Mouse (Mus musculus): ENCODE data around the gene Cyp4a31. TPM values are rescaled to one million over a fixed set of nuclear protein-coding genes. Genes with fewer than 3 reads are reported as not detected.

Cyp4a31 gene
- total and polyA plus RNA-seq, 3 experiments, result not detected

DNA sequence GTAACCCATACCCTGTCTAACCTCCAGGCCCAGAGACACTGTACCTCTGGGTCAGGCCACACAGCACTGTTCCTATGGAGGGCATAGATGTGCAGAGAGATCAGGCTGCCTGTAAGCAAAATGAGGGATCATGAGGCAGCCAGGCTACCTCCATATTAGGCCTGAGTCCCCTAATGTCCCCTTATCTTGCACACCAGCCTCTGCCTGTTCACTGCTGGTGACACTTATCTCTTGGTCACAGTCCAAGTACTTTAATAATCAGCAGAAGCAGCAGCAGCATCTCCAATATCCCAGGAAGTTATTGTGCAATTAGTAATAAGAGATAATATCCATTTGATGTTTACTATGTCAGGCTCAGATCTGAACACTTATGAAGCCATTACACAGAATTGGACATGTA is 19.6 kb downstream of the Cyp4a31 start:
- dilution Hi-C loops (cut with MboI; ENCODE audit: extremely low pct_ligation_motif_present, extremely low pct_unique_long_range_greater_than_20kb, low sequenced_read_pairs) (no loop called here), in situ Hi-C loops (cut with MboI; ENCODE audit: low pct_ligation_motif_present, low pct_unique_long_range_greater_than_20kb, low sequenced_read_pairs) (no loop called here)
- Histone ChIP-seq H3K4me1 (ENCODE audit: control insufficient read depth in 1 of 2, insufficient read depth in 2 of 2) (no peaks in the 10 kb centered on the region), H3K27ac (ENCODE audit: insufficient read depth, low read depth) (no peak overlapping the region), H3K4me2 (ENCODE audit: insufficient read depth, low read depth, poor library complexity, severe bottlenecking) (no peak overlapping the region), H3K9me3 (replicated peaks; ENCODE audit: low read length) (no peaks in the 10 kb centered on the region), H3K27me3 (replicated peaks) (peaks cover 8% of the 10 kb centered on the region), H3K9ac (ENCODE audit: insufficient read depth, low read depth) (no peak overlapping the region), H3K4me3 (replicated peaks in 1 of 3; ENCODE audit: low read depth in 2 of 3, low read length in 2 of 3, poor library complexity in 1 of 3) (no peak overlapping the region), H3K79me2 (replicated peaks; ENCODE audit: control insufficient read depth, extremely low read depth, insufficient read depth, poor library complexity, severe bottlenecking) (no peaks in the 10 kb centered on the region), H3K36me3 (replicated peaks in 1 of 2; ENCODE audit: control insufficient read depth in 1 of 2, insufficient read depth in 1 of 2, low read length in 1 of 2) (no peaks in the 10 kb centered on the region)
- TF ChIP-seq RAD21 (IDR thresholded peaks at IDR 0.05; ENCODE audit: low read depth, low read length) (no peak), ZKSCAN1 (IDR thresholded peaks at IDR 0.05; ENCODE audit: borderline replicate concordance, low read depth, low read length) (no peak), MAFK (IDR thresholded peaks at IDR 0.05; ENCODE audit: insufficient replicate concordance, low read length) (no peak), SMC3 (IDR thresholded peaks at IDR 0.05; ENCODE audit: low read depth, low read length) (no peak), MYC (IDR thresholded peaks at IDR 0.05; ENCODE audit: low read depth, low read length) (no peak), IRF4 (IDR thresholded peaks at IDR 0.05; ENCODE audit: low read depth, low read length) (no peak), PAX5 (IDR thresholded peaks at IDR 0.05; ENCODE audit: low read length) (no peak), EP300 (IDR thresholded peaks at IDR 0.05; ENCODE audit: low read length) (no peak), MAX (IDR thresholded peaks at IDR 0.05; ENCODE audit: low read length) (no peak), MXI1 (IDR thresholded peaks at IDR 0.05; ENCODE audit: low read depth, low read length) (no peak), RCOR1 (conservative IDR thresholded peaks at IDR 0.05; ENCODE audit: low read depth, low read length) (no peak), MEF2A (IDR thresholded peaks at IDR 0.05; ENCODE audit: borderline replicate concordance, low read depth, low read length) (no peak), USF2 (conservative IDR thresholded peaks at IDR 0.05; ENCODE audit: low read depth, low read length) (no peak), NRF1 (IDR thresholded peaks at IDR 0.05; ENCODE audit: low read depth, low read length) (no peak), NELFE (IDR thresholded peaks at IDR 0.05; ENCODE audit: low read depth, low read length) (no peak), E2F4 (IDR thresholded peaks at IDR 0.05; ENCODE audit: insufficient replicate concordance, low read depth, low read length) (no peak), POLR2AphosphoS2 (IDR thresholded peaks at IDR 0.05; ENCODE audit: low read depth, low read length) (no peak)
- no peak for DNase-seq (ENCODE audit: extremely low read depth)

- in situ Hi-C loops (cut with MboI; ENCODE audit: low pct_ligation_motif_present, low pct_unique_long_range_greater_than_20kb, low sequenced_read_pairs), result no loop called here
- Histone ChIP-seq H3K4me3 (replicated peaks in 1 of 3; ENCODE audit: low read depth in 2 of 3, low read length in 2 of 3, poor library complexity in 1 of 3) (no peak overlapping the region), H3K9ac (ENCODE audit: insufficient read depth, low read depth) (no peak overlapping the region), H3K4me1 (ENCODE audit: control insufficient read depth in 1 of 2, insufficient read depth in 2 of 2) (no peaks in the 10 kb centered on the region), H3K27ac (ENCODE audit: insufficient read depth, low read depth) (no peak overlapping the region), H3K27me3 (replicated peaks) (peaks cover 21% of the 10 kb centered on the region), H3K9me3 (replicated peaks; ENCODE audit: low read length) (no peaks in the 10 kb centered on the region), H3K36me3 (replicated peaks in 1 of 2; ENCODE audit: control insufficient read depth in 1 of 2, insufficient read depth in 1 of 2, low read length in 1 of 2) (no peaks in the 10 kb centered on the region), H3K79me2 (replicated peaks; ENCODE audit: control insufficient read depth, extremely low read depth, insufficient read depth, poor library complexity, severe bottlenecking) (no peaks in the 10 kb centered on the region), H3K4me2 (ENCODE audit: insufficient read depth, low read depth, poor library complexity, severe bottlenecking) (no peak overlapping the region)
- no peak for TF ChIP-seq IRF4 (IDR thresholded peaks at IDR 0.05; ENCODE audit: low read depth, low read length)
- TF ChIP-seq CHD2 (IDR thresholded peaks at IDR 0.05; ENCODE audit: low read length), result no peak
- TF ChIP-seq PAX5 (IDR thresholded peaks at IDR 0.05; ENCODE audit: low read length), result no peak
- no peak for TF ChIP-seq SIN3A (IDR thresholded peaks at IDR 0.05; ENCODE audit: low read length)
- no peak for TF ChIP-seq CTCF (conservative IDR thresholded peaks at IDR 0.05 in 1 of 2, IDR thresholded peaks at IDR 0.05 in 1 of 2; ENCODE audit: low read depth in 2 of 2, low read length in 2 of 2)
- TF ChIP-seq ZMIZ1 (IDR thresholded peaks at IDR 0.05; ENCODE audit: low read depth, low read length), result no peak
- no peak for TF ChIP-seq MAZ (IDR thresholded peaks at IDR 0.05; ENCODE audit: low read depth, low read length)
- dilution Hi-C loops (cut with MboI; ENCODE audit: extremely low pct_ligation_motif_present, extremely low pct_unique_long_range_greater_than_20kb, low sequenced_read_pairs), result no loop called here
- DNase-seq (ENCODE audit: extremely low read depth), result no peak
Measured at GRCm38 (mm10) chr4:115596357-115596756, 32.9 kb downstream of the Cyp4a31 start.
